Mouse (Mus musculus) liver, postnatal 0 days (tissue): ENCODE data around the gene Arxes2.

Experiments
- CTCF ChIP-seq: sonication (generic); IDR thresholded peaks from 2 replicates; pipeline ENCODE4 v1.5.1; 2016; ENCODE audit warnings: antibody characterized with exemption, low read depth
- EP300 ChIP-seq: IDR thresholded peaks from 2 replicates; pipeline ENCODE4 v1.6.1; 2016; ENCODE audit warnings: antibody characterized with exemption, low read depth, mild to moderate bottlenecking

DNA sequence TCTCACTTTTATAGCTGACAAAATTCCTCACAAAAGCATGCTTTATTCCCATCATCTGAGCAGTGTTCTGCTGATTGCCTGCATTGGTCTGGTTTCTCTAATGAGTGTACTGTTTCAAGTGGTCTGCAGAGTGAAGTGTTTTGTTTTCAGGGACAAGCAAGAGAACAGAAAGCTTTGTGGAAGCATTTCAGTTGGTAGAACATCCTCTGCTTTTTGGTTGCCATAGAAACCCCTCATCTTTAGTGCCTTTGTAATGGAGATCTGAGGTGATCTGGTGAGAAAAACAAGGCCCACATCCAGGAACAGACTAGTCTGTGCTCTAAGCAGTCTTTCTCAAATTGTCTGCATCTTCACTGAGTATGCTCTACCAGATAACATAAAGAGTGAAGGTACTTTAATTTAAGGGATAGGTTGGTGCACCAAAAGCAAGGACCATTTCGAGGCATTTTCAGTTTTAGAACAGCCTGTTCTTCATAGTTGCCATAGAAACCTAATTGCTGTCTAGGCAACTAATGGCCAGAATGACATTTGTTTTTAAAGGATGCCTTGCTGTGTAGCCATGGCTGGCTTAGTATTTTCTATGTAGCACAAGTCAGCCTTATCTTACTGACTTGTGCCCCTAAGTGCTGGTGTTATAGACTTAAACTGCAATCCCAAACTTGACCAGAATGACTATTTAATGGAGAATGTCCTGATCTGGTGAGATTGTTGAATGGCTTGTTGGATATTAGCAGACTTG is 44.8 kb upstream of the Arxes2 start:
- no peak for TF ChIP-seq CTCF
- no peak for TF ChIP-seq EP300
